ENCODE assay signal across 15 mouse cellular contexts in genomic region chr16:95398761-95399343, GRCm38 (mm10).
A peak's percentile ranks its signal among the peaks of the same experiment; 100 is the strongest.
DNase-seq lines count a peak whose midpoint lies in the region; ATAC-seq lines count a peak whose summit lies in the region.
"Had no signal": no experiment of that assay in that cellular context is flagged by ENCODE, and none has a peak within 500 bp of the region (broad histone marks: within the 10 kb centered on the region; RNA-seq: fewer than 3 reads in every experiment).

No protein-coding gene starts in this region.

- H3K27ac ChIP-seq in heart, embryonic 14.5 days (replicated peaks in 1 of 2; ENCODE audit: control insufficient read depth in 1 of 2, insufficient read depth in 1 of 2, low read depth in 2 of 2, low read length in 2 of 2): peak overlapping the region; percentile 55 to 65
- H3K27ac ChIP-seq in midbrain, embryonic 11.5 days (ENCODE audit: low read depth, low read length): no peak overlapping the region
- H3K27ac ChIP-seq in midbrain, embryonic 10.5 days (replicated peaks): no peak overlapping the region
- H3K27ac ChIP-seq: midbrain, embryonic 12.5 days; neural tube, embryonic 12.5 days; stomach, embryonic 15.5 days had no signal

- intact Hi-C loops in left cerebral cortex, postnatal 25 days (cut with DNase I): no loop called here

- ATAC-seq in heart, embryonic 14.5 days (ENCODE audit: insufficient number of reproducible peaks, insufficient read depth, low FRiP score, low read depth): no peak
- no peak for ATAC-seq in midbrain, embryonic 11.5 days (ENCODE audit: low FRiP score)
- ATAC-seq: lung, postnatal 0 days had no signal

- 49% methylated on average over 11 of the region's 11 CpGs for WGBS in heart, embryonic 14.5 days
- WGBS in midbrain, embryonic 11.5 days: 93% methylated on average over 11 of the region's 11 CpGs
- WGBS in midbrain, embryonic 10.5 days: 94% methylated on average over 11 of the region's 11 CpGs

- peaks cover 4 to 10% of the 10 kb centered on the region in 2 experiments for H3K4me1 ChIP-seq in heart, embryonic 14.5 days (ENCODE audit: control insufficient read depth in 2 of 2, insufficient read depth in 2 of 2, low read length in 2 of 2)
- no peaks in the 10 kb centered on the region for H3K4me1 ChIP-seq in midbrain, embryonic 11.5 days (ENCODE audit: control insufficient read depth, insufficient read depth, low read length)
- no peaks in the 10 kb centered on the region for H3K4me1 ChIP-seq in midbrain, embryonic 10.5 days
- H3K4me1 ChIP-seq: midbrain, embryonic 12.5 days; neural tube, embryonic 12.5 days; stomach, embryonic 15.5 days had no signal

- H3K9ac ChIP-seq in heart, embryonic 14.5 days (ENCODE audit: low read length): peak overlapping the region; percentile 21; the same call in 1 of the 2 replicates
- no peak overlapping the region for H3K9ac ChIP-seq in midbrain, embryonic 11.5 days (ENCODE audit: low read length)
- H3K9ac ChIP-seq: midbrain, embryonic 12.5 days; neural tube, embryonic 12.5 days; stomach, embryonic 15.5 days had no signal

- H3K4me3 ChIP-seq in heart, embryonic 14.5 days (ENCODE audit: control insufficient read depth in 1 of 2, insufficient read depth in 1 of 2, low read depth in 1 of 2, low read length in 2 of 2): no peak overlapping the region
- H3K4me3 ChIP-seq in midbrain, embryonic 11.5 days (ENCODE audit: low read depth, low read length): no peak overlapping the region
- no peak overlapping the region for H3K4me3 ChIP-seq in midbrain, embryonic 10.5 days
- H3K4me3 ChIP-seq: midbrain, embryonic 12.5 days; neural tube, embryonic 12.5 days; stomach, embryonic 15.5 days had no signal

- no peaks in the 10 kb centered on the region for H3K27me3 ChIP-seq in heart, embryonic 14.5 days (ENCODE audit: control insufficient read depth, insufficient read depth, low read length)
- H3K27me3 ChIP-seq in midbrain, embryonic 11.5 days (ENCODE audit: control insufficient read depth, insufficient read depth, low read length): no peaks in the 10 kb centered on the region
- no peaks in the 10 kb centered on the region for H3K27me3 ChIP-seq in midbrain, embryonic 10.5 days (ENCODE audit: low read depth, poor library complexity, severe bottlenecking)
- H3K27me3 ChIP-seq: CH12.LX; midbrain, embryonic 12.5 days; neural tube, embryonic 12.5 days; stomach, embryonic 15.5 days had no signal

- H3K4me2 ChIP-seq in heart, embryonic 14.5 days (ENCODE audit: low read length): no peak overlapping the region
- no peak overlapping the region for H3K4me2 ChIP-seq in midbrain, embryonic 11.5 days
- H3K4me2 ChIP-seq: midbrain, embryonic 12.5 days; neural tube, embryonic 12.5 days; stomach, embryonic 15.5 days had no signal

- no peaks in the 10 kb centered on the region for H3K9me3 ChIP-seq in heart, embryonic 14.5 days (ENCODE audit: control insufficient read depth, low read length)
- H3K9me3 ChIP-seq in midbrain, embryonic 11.5 days (ENCODE audit: control insufficient read depth, low read length): no peaks in the 10 kb centered on the region
- H3K9me3 ChIP-seq in midbrain, embryonic 10.5 days (replicated peaks): no peaks in the 10 kb centered on the region
- H3K9me3 ChIP-seq: midbrain, embryonic 12.5 days; neural tube, embryonic 12.5 days; stomach, embryonic 15.5 days had no signal

- no peak for DNase-seq in heart, adult 9 months (ENCODE audit: low spot score in 2 of 2)
- DNase-seq in midbrain, embryonic 11.5 days (ENCODE audit: low spot score, missing footprints): peak; percentile 19
- no peak for DNase-seq in midbrain, embryonic 10.5 days (ENCODE audit: low spot score)
- peak; percentile 36 to 82 for DNase-seq in left cerebral cortex, postnatal 25 days (ENCODE audit: low spot score in 2 of 2)
- DNase-seq in telencephalon, adult 2 months (ENCODE audit: low read depth, low spot score): peak; percentile 56
- no peak for DNase-seq in spleen, postnatal 10 days (ENCODE audit: low spot score in 2 of 2)
- DNase-seq: adrenal gland, postnatal 10 days; gastrocnemius, postnatal 36 days; liver had no signal

- no peaks in the 10 kb centered on the region for H3K36me3 ChIP-seq in heart, embryonic 14.5 days (ENCODE audit: control insufficient read depth, insufficient read depth, low read length)
- no peaks in the 10 kb centered on the region for H3K36me3 ChIP-seq in midbrain, embryonic 11.5 days (ENCODE audit: control insufficient read depth, insufficient read depth, low read length)
- H3K36me3 ChIP-seq in midbrain, embryonic 10.5 days: no peaks in the 10 kb centered on the region
- H3K36me3 ChIP-seq: midbrain, embryonic 12.5 days; neural tube, embryonic 12.5 days; stomach, embryonic 15.5 days had no signal

Comparison
In these comparisons a context has a peak if more than half of its experiments do, and no peak if none do; other contexts are left out.
1. DNase-seq: peak in midbrain, embryonic 11.5 days (single experiment), left cerebral cortex, postnatal 25 days (2 of 2) and telencephalon, adult 2 months (single experiment); none in heart, adult 9 months (0 of 2), midbrain, embryonic 10.5 days (single experiment) and spleen, postnatal 10 days (0 of 2).
2. H3K27ac ChIP-seq: peak in heart, embryonic 14.5 days (2 of 2); none in midbrain, embryonic 11.5 days (single experiment) and midbrain, embryonic 10.5 days (single experiment).